Mouse (Mus musculus) kidney, postnatal 0 days (tissue): ENCODE data around the gene Fxyd7. TPM values are rescaled to one million over a fixed set of nuclear protein-coding genes. Genes with fewer than 3 reads are reported as not detected.

ENCODE experiments used
- ATAC-seq: fragments of 200-750 bp; cut with Nextera tagmentation; replicated peaks from 2 replicates; pipeline ENCODE4 v1.8.0; 2017; ENCODE audit warnings: low read depth, moderate number of reproducible peaks, moderate TSS enrichment, moderate library complexity; ENCODE audit not compliant: low FRiP score
- DNase-seq: peaks from one replicate; pipeline ENCODE4 v3.0.0-alpha.2; 2016; ENCODE audit warnings: low spot score
- H3K27ac ChIP-seq: fragments of 300-500 bp; sonication (generic); 2 replicates; pipeline ENCODE4 v1.5.1; 2014; ENCODE audit warnings: mild to moderate bottlenecking
- H3K27me3 ChIP-seq: fragments of 300-500 bp; sonication (generic); 2 replicates; pipeline ENCODE4 v1.6.1; 2014; ENCODE audit warnings: low read length, mixed read lengths; ENCODE audit not compliant: insufficient read depth
- H3K36me3 ChIP-seq: fragments of 300-500 bp; sonication (generic); 2 replicates; pipeline ENCODE4 v1.6.1; 2014; ENCODE audit warnings: low read length, mixed read lengths; ENCODE audit not compliant: insufficient read depth
- H3K4me1 ChIP-seq: fragments of 300-500 bp; sonication (generic); replicated peaks from 2 replicates; pipeline ENCODE4 v1.6.1; 2014; ENCODE audit warnings: antibody characterized with exemption, low read length, mixed read lengths; ENCODE audit not compliant: insufficient read depth
- H3K4me2 ChIP-seq: fragments of 300-500 bp; sonication (generic); 2 replicates; pipeline ENCODE4 v1.6.1; 2014; ENCODE audit warnings: mild to moderate bottlenecking, low read length, moderate library complexity, mixed read lengths
- H3K4me3 ChIP-seq: fragments of 300-500 bp; sonication (generic); replicated peaks from 2 replicates; pipeline ENCODE4 v1.5.1; 2014; ENCODE audit warnings: low read depth, low read length
- H3K9ac ChIP-seq: fragments of 300-500 bp; sonication (generic); 2 replicates; pipeline ENCODE4 v1.6.1; 2014; ENCODE audit warnings: low read depth, low read length
- H3K9me3 ChIP-seq: fragments of 300-500 bp; sonication (generic); replicated peaks from 2 replicates; pipeline ENCODE4 v1.6.1; 2016; ENCODE audit warnings: low read length, inconsistent platforms, mixed read lengths
- CTCF ChIP-seq: IDR thresholded peaks from 2 replicates; pipeline ENCODE4 v1.5.1; 2016; ENCODE audit warnings: antibody characterized with exemption, low read depth, mild to moderate bottlenecking, moderate library complexity
- WGBS: fragments of 180-500 bp; shearing (Covaris S2); extraction: QIAGEN DNeasy Blood & Tissue Kit; methylation state at CpG from one replicate; pipeline ENCODE4 v1.1.7; 2014; 5-methylcytosine and 5-hydroxymethylcytosine counted together
- polyA plus RNA-seq: library from polyadenylated mRNA; unstranded; fragments of >200 nt; fragmentation: Nextera tagmentation; extraction: Ambion mirVana; gene quantifications from 2 replicates; pipeline ENCODE4 v1.2.1, GENCODE M21; 2015

Fxyd7 gene
- polyA plus RNA-seq, 1 experiment from 2014 or later: 8.5 TPM

DNA sequence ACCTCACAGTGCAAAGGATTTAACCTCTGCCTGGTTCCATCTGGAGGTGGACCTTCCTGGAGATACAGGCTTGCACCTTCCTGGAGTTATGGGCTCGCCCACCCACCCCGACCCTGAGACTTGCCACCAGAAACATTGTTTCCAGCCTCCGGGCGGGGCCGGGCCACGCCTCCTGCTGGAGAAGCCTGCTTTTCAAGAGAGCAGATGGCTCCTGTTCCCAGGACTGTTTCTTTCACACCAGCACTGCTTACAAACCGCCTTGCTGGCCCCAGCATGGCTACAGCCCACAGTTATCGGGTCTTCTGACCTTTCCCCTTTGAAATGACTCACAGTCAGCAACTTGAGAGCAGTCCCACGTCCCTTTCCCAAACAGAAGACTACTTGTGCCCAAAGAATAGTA is 21.1 kb upstream of the Fxyd7 start:
- peak; percentile 16; the same call in 1 of the 2 replicates for TF ChIP-seq CTCF

GRCm38 (mm10) chr7:31070324-31070723 is 19.1 kb upstream of the Fxyd7 start:
- Histone ChIP-seq H3K4me1 (no peaks in the 10 kb centered on the region; the same call in 1 of the 2 replicates), H3K27ac (no peak overlapping the region), H3K9ac (no peak overlapping the region), H3K36me3 (no peaks in the 10 kb centered on the region), H3K4me3 (no peak overlapping the region), H3K4me2 (no peak overlapping the region), H3K27me3 (no peaks in the 10 kb centered on the region), H3K9me3 (no peaks in the 10 kb centered on the region)
- TF ChIP-seq CTCF: no peak
- WGBS: 83% methylated on average over 6 of the region's 6 CpGs
- no peak for DNase-seq
- ATAC-seq: no peak

More for the DNA sequence above, 21.1 kb upstream of the Fxyd7 start:
- ATAC-seq (no peak), DNase-seq (no peak)
- Histone ChIP-seq H3K27ac (no peak overlapping the region), H3K4me3 (no peak overlapping the region), H3K4me1 (no peaks in the 10 kb centered on the region; the same call in 1 of the 2 replicates), H3K27me3 (no peaks in the 10 kb centered on the region), H3K9ac (no peak overlapping the region), H3K9me3 (no peaks in the 10 kb centered on the region), H3K4me2 (no peak overlapping the region), H3K36me3 (no peaks in the 10 kb centered on the region)
- WGBS: 20% methylated on average over 9 of the region's 9 CpGs

- peak; percentile 16 for DNase-seq
- Histone ChIP-seq H3K9me3 (no peaks in the 10 kb centered on the region), H3K9ac (no peak overlapping the region), H3K27ac (no peak overlapping the region), H3K27me3 (no peaks in the 10 kb centered on the region), H3K36me3 (no peaks in the 10 kb centered on the region), H3K4me3 (no peak overlapping the region), H3K4me2 (no peak overlapping the region), H3K4me1 (no peaks in the 10 kb centered on the region; the same call in 1 of the 2 replicates)
- WGBS: 82% methylated on average over 14 of the region's 14 CpGs
- no peak for TF ChIP-seq CTCF
- ATAC-seq: no peak
These were observed 18.2 kb upstream of the Fxyd7 start for GRCm38 (mm10) chr7:31069491-31069890.

- ATAC-seq (no peak; the same call in 1 of the 2 replicates), DNase-seq (peak; percentile 69)
- H3K27ac ChIP-seq: no peak overlapping the region
- no peaks in the 10 kb centered on the region for H3K27me3 ChIP-seq
- no peaks in the 10 kb centered on the region for H3K9me3 ChIP-seq
- no peak overlapping the region for H3K4me3 ChIP-seq
- H3K4me1 ChIP-seq: no peaks in the 10 kb centered on the region; the same call in 1 of the 2 replicates
- WGBS: 33% methylated on average over 5 of the region's 5 CpGs
- no peak overlapping the region for H3K4me2 ChIP-seq
- H3K36me3 ChIP-seq: no peaks in the 10 kb centered on the region
- no peak for TF ChIP-seq CTCF
- no peak overlapping the region for H3K9ac ChIP-seq
These were observed 16.6 kb upstream of the Fxyd7 start for GRCm38 (mm10) chr7:31067836-31068235.

GRCm38 (mm10) chr7:31063074-31063560 is 11.8 kb upstream of the Fxyd7 start:
- no peaks in the 10 kb centered on the region; the same call in 1 of the 2 replicates for H3K4me1 ChIP-seq
- no peak overlapping the region for H3K9ac ChIP-seq
- H3K27me3 ChIP-seq: no peaks in the 10 kb centered on the region
- no peak overlapping the region for H3K4me2 ChIP-seq
- H3K4me3 ChIP-seq: no peak overlapping the region
- no peak overlapping the region for H3K27ac ChIP-seq
- 83% methylated on average over 12 of the region's 12 CpGs for WGBS
- DNase-seq (no peak), ATAC-seq (no peak)
- no peaks in the 10 kb centered on the region for H3K36me3 ChIP-seq
- no peaks in the 10 kb centered on the region for H3K9me3 ChIP-seq
- no peak for TF ChIP-seq CTCF

GRCm38 (mm10) chr7:31060621-31061010 is 9.3 kb upstream of the Fxyd7 start:
- Histone ChIP-seq H3K4me2 (no peak overlapping the region), H3K4me3 (no peak overlapping the region), H3K27me3 (no peaks in the 10 kb centered on the region), H3K36me3 (no peaks in the 10 kb centered on the region), H3K9ac (no peak overlapping the region), H3K27ac (no peak overlapping the region), H3K9me3 (no peaks in the 10 kb centered on the region), H3K4me1 (no peaks in the 10 kb centered on the region)
- WGBS: 92% methylated on average over 7 of the region's 7 CpGs
- no peak for TF ChIP-seq CTCF
- DNase-seq: no peak
- no peak for ATAC-seq
